Mouse (Mus musculus) midbrain, postnatal 0 days (tissue): Measurements from ENCODE around the gene Ndufa4l2. TPM values are rescaled to one million over a fixed set of nuclear protein-coding genes. Genes with fewer than 3 reads are reported as not detected.
A peak's percentile ranks its signal among the peaks of the same experiment; 100 is the strongest.

Source experiments
- ATAC-seq: fragments of 200-750 bp; cut with Nextera tagmentation; 2 replicates; pipeline ENCODE4 v1.8.0; 2017; ENCODE audit warnings: moderate number of reproducible peaks, mild to moderate bottlenecking, moderate TSS enrichment, moderate library complexity; ENCODE audit not compliant: low FRiP score
- DNase-seq: peaks from one replicate; pipeline ENCODE4 v3.0.0-alpha.2; 2015; ENCODE audit warnings: low spot score
- H3K27ac ChIP-seq: fragments of 300-500 bp; sonication (generic); 2 replicates; pipeline ENCODE4 v1.5.1; 2014; ENCODE audit warnings: low read depth, mild to moderate bottlenecking, low read length, mixed read lengths
- H3K27me3 ChIP-seq: fragments of 300-500 bp; sonication (generic); 2 replicates; pipeline ENCODE4 v1.6.1; 2014; ENCODE audit warnings: low read length, control low read depth, mixed read lengths; ENCODE audit not compliant: insufficient read depth
- H3K36me3 ChIP-seq: fragments of 300-500 bp; sonication (generic); 2 replicates; pipeline ENCODE4 v1.6.1; 2014; ENCODE audit warnings: low read length, control low read depth, mixed read lengths; ENCODE audit not compliant: insufficient read depth
- H3K4me1 ChIP-seq: fragments of 300-500 bp; sonication (generic); 2 replicates; pipeline ENCODE4 v1.6.1; 2014; ENCODE audit warnings: mild to moderate bottlenecking, control low read depth, antibody characterized with exemption, low read length, mixed read lengths; ENCODE audit not compliant: insufficient read depth
- H3K4me2 ChIP-seq: fragments of 300-500 bp; sonication (generic); 2 replicates; pipeline ENCODE4 v1.6.1; 2014; ENCODE audit warnings: low read depth, mild to moderate bottlenecking, low read length, mixed read lengths; ENCODE audit not compliant: poor library complexity, severe bottlenecking
- H3K4me3 ChIP-seq: fragments of 300-500 bp; sonication (generic); 2 replicates; pipeline ENCODE4 v1.5.1; 2014; ENCODE audit warnings: low read depth, mild to moderate bottlenecking, low read length, moderate library complexity
- H3K9ac ChIP-seq: fragments of 300-500 bp; sonication (generic); replicated peaks from 2 replicates; pipeline ENCODE4 v1.6.1; 2014; ENCODE audit warnings: mild to moderate bottlenecking, low read length, moderate library complexity, mixed read lengths; ENCODE audit not compliant: poor library complexity, severe bottlenecking
- H3K9me3 ChIP-seq: fragments of 300-500 bp; sonication (generic); 2 replicates; pipeline ENCODE4 v1.6.1; 2016; ENCODE audit warnings: low read length, control low read depth
- CTCF ChIP-seq: IDR thresholded peaks from 2 replicates; pipeline ENCODE4 v1.5.1; 2016; ENCODE audit warnings: antibody characterized with exemption, mild to moderate bottlenecking
- WGBS: fragments of 180-500 bp; shearing (Covaris S2); extraction: QIAGEN DNeasy Blood & Tissue Kit; methylation state at CpG from one replicate; pipeline ENCODE4 v1.1.7; 2014; 5-methylcytosine and 5-hydroxymethylcytosine counted together
- polyA plus RNA-seq: library from polyadenylated mRNA; unstranded; fragments of >200 nt; fragmentation: Nextera tagmentation; extraction: Ambion mirVana; gene quantifications from 2 replicates; pipeline ENCODE4 v1.2.1, GENCODE M21; 2015
- total RNA-seq: library from RNA; depleted of rRNA; stranded (reverse); fragments of >200 nt; gene quantifications from 2 replicates; pipeline ENCODE4 v1.2.3, GENCODE M21; 2014; rRNA removed

The Ndufa4l2 gene
- total RNA-seq (16.2 and 16.6 TPM in 2 replicates), polyA plus RNA-seq (18.7 and 19.9 TPM in 2 replicates)

GRCm38 (mm10) chr10:127514764-127515163 is at the start of gene Ndufa4l2:
TSS of gene Ndufa4l2 (plus strand) at chr10:127514967.
- ATAC-seq (no peak), DNase-seq (no peak)
- 0 out of 2 replicates have a peak within 1 kb of the TSS, but pooled peaks have one; percentile 5 for H3K4me3 ChIP-seq
- peaks cover 15% of the 10 kb centered on the region for H3K36me3 ChIP-seq
- no peaks in the 10 kb centered on the region for H3K9me3 ChIP-seq
- H3K27ac ChIP-seq, result no peak within 1 kb of the TSS
- no peaks in the 10 kb centered on the region for H3K27me3 ChIP-seq
- 0 out of 2 replicates have a peak within 1 kb of the TSS, but pooled peaks have one; percentile 14 for H3K9ac ChIP-seq
- H3K4me2 ChIP-seq, result peak within 1 kb of the TSS; percentile 82
- no peak for TF ChIP-seq CTCF
- peaks cover 33% of the 10 kb centered on the region for H3K4me1 ChIP-seq
- whole genome bisulfite sequencing, result 27% methylated on average over 6 of the region's 6 CpGs

- peaks cover 25% of the 10 kb centered on the region for H3K36me3 ChIP-seq
- no peak overlapping the region for H3K4me2 ChIP-seq
- TF ChIP-seq CTCF, result no peak
- H3K27me3 ChIP-seq, result no peaks in the 10 kb centered on the region
- H3K27ac ChIP-seq, result no peak overlapping the region
- H3K9ac ChIP-seq, result no peak overlapping the region
- 79% methylated on average over 15 of the region's 15 CpGs for WGBS
- ATAC-seq, result no peak
- no peaks in the 10 kb centered on the region for H3K9me3 ChIP-seq
- no peak for DNase-seq
- H3K4me3 ChIP-seq, result no peak overlapping the region
- no peaks in the 10 kb centered on the region for H3K4me1 ChIP-seq
Measured at GRCm38 (mm10) chr10:127471281-127471988, 43.3 kb upstream of the Ndufa4l2 start.

GRCm38 (mm10) chr10:127472722-127473121 is 42.0 kb upstream of the Ndufa4l2 start:
- peaks cover 30% of the 10 kb centered on the region for H3K36me3 ChIP-seq
- no peaks in the 10 kb centered on the region for H3K4me1 ChIP-seq
- H3K9me3 ChIP-seq, result no peaks in the 10 kb centered on the region
- WGBS, result 88% methylated on average over 9 of the region's 9 CpGs
- no peak overlapping the region for H3K27ac ChIP-seq
- TF ChIP-seq CTCF, result no peak
- no peak for DNase-seq
- ATAC-seq, result no peak
- H3K9ac ChIP-seq, result no peak overlapping the region
- H3K4me2 ChIP-seq, result no peak overlapping the region
- no peaks in the 10 kb centered on the region for H3K27me3 ChIP-seq
- H3K4me3 ChIP-seq, result no peak overlapping the region

GRCm38 (mm10) chr10:127475175-127475574 is 39.6 kb upstream of the Ndufa4l2 start:
- no peak for TF ChIP-seq CTCF
- WGBS, result over 99% methylated on average over 4 of the region's 4 CpGs
- Histone ChIP-seq H3K9ac (no peak overlapping the region), H3K4me3 (no peak overlapping the region), H3K4me1 (no peaks in the 10 kb centered on the region), H3K27ac (no peak overlapping the region), H3K9me3 (no peaks in the 10 kb centered on the region), H3K36me3 (peaks cover 28% of the 10 kb centered on the region), H3K4me2 (no peak overlapping the region), H3K27me3 (no peaks in the 10 kb centered on the region)
- ATAC-seq, result no peak
- DNase-seq, result no peak

GRCm38 (mm10) chr10:127476541-127476940 is 38.2 kb upstream of the Ndufa4l2 start:
- TF ChIP-seq CTCF, result no peak
- no peak overlapping the region for H3K4me2 ChIP-seq
- no peak overlapping the region for H3K4me3 ChIP-seq
- H3K27me3 ChIP-seq, result no peaks in the 10 kb centered on the region
- H3K9me3 ChIP-seq, result no peaks in the 10 kb centered on the region
- H3K36me3 ChIP-seq, result peaks cover 33% of the 10 kb centered on the region
- H3K4me1 ChIP-seq, result no peaks in the 10 kb centered on the region
- H3K27ac ChIP-seq, result no peak overlapping the region
- H3K9ac ChIP-seq, result no peak overlapping the region
- DNase-seq (no peak), ATAC-seq (no peak)
- WGBS, result 93% methylated on average over 3 of the region's 3 CpGs

- no peak overlapping the region for H3K9ac ChIP-seq
- H3K27me3 ChIP-seq, result no peaks in the 10 kb centered on the region
- no peak for TF ChIP-seq CTCF
- 83% methylated on average over 7 of the region's 7 CpGs for WGBS
- no peak for ATAC-seq
- no peaks in the 10 kb centered on the region for H3K4me1 ChIP-seq
- no peak overlapping the region for H3K27ac ChIP-seq
- H3K9me3 ChIP-seq, result no peaks in the 10 kb centered on the region
- no peak for DNase-seq
- no peak overlapping the region for H3K4me3 ChIP-seq
- peaks cover 35% of the 10 kb centered on the region for H3K36me3 ChIP-seq
- H3K4me2 ChIP-seq, result no peak overlapping the region
Measured at GRCm38 (mm10) chr10:127477301-127477700, 37.5 kb upstream of the Ndufa4l2 start.
